8 mouse cellular contexts compared by ENCODE assay signal in the genomic region with DNA sequence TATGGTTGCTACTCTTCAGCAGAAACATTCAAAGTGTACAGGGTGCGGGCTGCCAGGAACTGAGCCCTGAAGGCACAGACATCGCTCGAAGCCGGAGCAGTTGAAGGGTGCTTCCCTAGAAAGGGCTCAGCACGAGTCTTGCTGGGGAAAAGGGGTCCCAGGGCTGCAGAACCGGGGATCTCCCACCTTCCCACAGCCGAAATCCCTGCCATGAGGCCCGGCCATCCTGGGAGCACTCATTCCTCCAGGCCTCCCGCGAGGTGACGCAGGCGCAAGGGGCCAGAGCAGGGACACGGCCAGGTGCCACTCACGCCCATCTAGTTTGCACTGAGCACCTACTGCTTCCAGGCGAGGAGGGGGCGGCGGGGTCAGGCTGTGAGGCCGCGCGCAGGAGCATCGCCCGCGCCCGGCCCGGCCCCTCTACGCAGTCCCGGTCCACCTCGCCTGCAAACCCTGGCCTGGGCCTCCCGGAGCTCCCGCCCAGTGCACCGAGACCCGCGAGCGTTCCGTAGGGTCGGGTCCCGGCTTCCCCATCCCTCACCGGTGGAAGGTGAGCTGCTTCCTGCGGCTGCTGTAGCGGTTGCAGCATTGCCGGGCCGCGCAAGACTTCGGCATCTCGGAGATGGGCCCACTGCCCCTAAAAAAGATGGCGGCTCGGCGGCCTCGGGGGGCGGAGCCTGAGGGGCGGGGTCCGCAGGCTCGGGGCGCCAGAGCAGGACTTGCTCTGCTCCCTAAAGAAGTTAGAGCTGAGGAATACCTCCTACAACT. TPM values are rescaled to one million over a fixed set of nuclear protein-coding genes. Genes with fewer than 3 reads are reported as not detected.
DNase-seq lines count a peak whose midpoint lies in the region; ATAC-seq and TF ChIP-seq lines count a peak whose summit lies in the region.

Thap3 (minus strand) TSS at position 656 of the 768 bp plus-strand sequence.

- peaks cover 11% of the 10 kb centered on the region for H3K4me1 ChIP-seq in hindbrain, postnatal 0 days (ENCODE audit: insufficient read depth, low read length)

- peak within 1 kb of the TSS; percentile 86 for H3K4me2 ChIP-seq in hindbrain, postnatal 0 days (ENCODE audit: low read depth, low read length)

- H3K9ac ChIP-seq in hindbrain, postnatal 0 days (replicated peaks; ENCODE audit: low read length): peak within 1 kb of the TSS; percentile 91

- DNase-seq in ZHBTc4 (ENCODE audit: low read depth, low spot score): peak; percentile 83
- peak; percentile 88 to 90 for DNase-seq in cerebellum, postnatal 25 days
- DNase-seq in gastrocnemius, postnatal 10 days: peak; percentile 86
- peak; percentile 83 for DNase-seq in hindbrain, postnatal 0 days (ENCODE audit: low spot score)
- DNase-seq in left cerebral cortex, postnatal 14 days (ENCODE audit: low spot score in 2 of 2): peak in 1 of 2 experiments; percentile 78
- peak; percentile 78 for DNase-seq in right cerebral cortex, postnatal 14 days
- DNase-seq in yolk sac, embryonic 10.5 days (ENCODE audit: low spot score): peak; percentile 85

- no peaks in the 10 kb centered on the region for H3K9me3 ChIP-seq in hindbrain, postnatal 0 days (ENCODE audit: low read length)

- no peak for TF ChIP-seq CTCF in hindbrain, postnatal 0 days (IDR thresholded peaks at IDR 0.05; ENCODE audit: low read depth)

- intact Hi-C loops in left cerebral cortex, postnatal 14 days (cut with DNase I): loop anchor here (5.0 kb wide), 1 partner anchor 34 kb away; no protein-coding TSS in a partner anchor

- H3K36me3 ChIP-seq in hindbrain, postnatal 0 days (ENCODE audit: insufficient read depth, low read length): peaks cover 23% of the 10 kb centered on the region; the same call in 1 of the 2 replicates

- peak within 1 kb of the TSS; percentile 76 for H3K4me3 ChIP-seq in hindbrain, postnatal 0 days (ENCODE audit: low read length)

- under 1% methylated on average over 49 of the region's 54 CpGs for WGBS in hindbrain, postnatal 0 days

- ATAC-seq in hindbrain, postnatal 0 days: peak; percentile 73
- peak; percentile 80 for ATAC-seq in megakaryocyte progenitor cell, adult 5-6 weeks (replicated peaks; ENCODE audit: poor library complexity)

- no peaks in the 10 kb centered on the region for H3K27me3 ChIP-seq in hindbrain, postnatal 0 days (ENCODE audit: insufficient read depth, low read length)

- peak within 1 kb of the TSS; percentile 88 for H3K27ac ChIP-seq in hindbrain, postnatal 0 days

RNA-seq across cellular contexts. Expression of gene Thap3, which starts in this region (rescaled TPM):
- 10 to 100 TPM; 34.1 to 34.4 TPM for total RNA-seq in gastrocnemius, postnatal 10 days (2021)
- 12.1 and 14.9 TPM in 2 replicates for total RNA-seq in hindbrain, postnatal 0 days (2014; rRNA removed)
- 42.1 and 47.3 TPM in 2 replicates for polyA plus RNA-seq in hindbrain, postnatal 0 days (2015; fragmentation: Nextera tagmentation; extraction: Ambion mirVana)
- 10 to 100 TPM; 16.1 to 19.3 TPM for total RNA-seq in left cerebral cortex, postnatal 14 days (2021)
- 7.2 and 8.0 TPM in 2 replicates for total RNA-seq in megakaryocyte progenitor cell, adult 5-6 weeks (2015)
- 6.1 and 6.4 TPM in 2 replicates for total RNA-seq in megakaryocyte progenitor cell, adult 5-6 weeks (2017)
